Mouse (Mus musculus) liver, embryonic 14.5 days (tissue): ENCODE measurements around the gene Nacc2.

Experiments
- CTCF ChIP-seq: IDR thresholded peaks from 2 replicates; pipeline ENCODE4 v1.5.1; 2016; ENCODE audit warnings: antibody characterized with exemption, low read depth, control low read depth
- EP300 ChIP-seq: IDR thresholded peaks from 2 replicates; pipeline ENCODE4 v1.6.1; 2016; ENCODE audit warnings: antibody characterized with exemption, low read depth

DNA sequence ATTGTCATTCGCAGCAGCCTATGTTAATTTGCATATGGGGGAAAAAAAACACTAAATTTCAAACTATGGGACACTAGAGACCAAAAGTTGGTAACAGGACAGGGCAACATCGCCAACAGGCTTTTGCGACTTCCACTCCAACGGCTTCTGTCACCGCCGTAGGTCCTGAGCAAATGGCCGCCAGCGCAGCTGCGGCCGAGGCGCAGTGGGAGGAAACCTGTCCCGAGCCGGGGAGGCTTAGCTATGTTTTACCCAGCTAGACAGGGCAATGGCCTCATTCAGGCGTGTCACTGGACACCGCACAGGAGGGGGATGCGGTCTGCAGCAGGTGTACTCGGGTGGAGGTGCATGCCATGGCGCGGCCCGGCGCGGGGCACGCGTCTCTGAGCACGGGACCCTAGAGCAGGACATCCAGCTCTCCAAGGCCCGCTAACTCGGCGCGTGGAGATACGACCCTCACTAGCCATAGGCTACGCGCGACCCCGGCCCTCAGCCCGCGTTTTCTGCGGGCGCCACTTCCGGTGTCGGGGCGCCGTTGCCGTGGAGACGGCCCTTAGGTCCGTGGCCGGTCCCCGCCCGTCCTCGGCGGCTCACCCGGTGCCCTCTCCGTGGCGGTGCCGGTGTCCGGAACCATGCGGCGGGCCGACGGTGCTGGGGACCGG, 16.7 kb upstream of the Nacc2 start:
- TF ChIP-seq CTCF (0 out of 2 replicates have a peak, but pooled peaks have one; percentile 2), EP300 (no peak)
